Mouse (Mus musculus): Measurements from ENCODE around the gene Ssxb3.
"Not testable (repeated sequence)": the region's sequence is repeated elsewhere in the genome, so short reads cannot be mapped to it uniquely, and the experiment has no call there.

Gene Ssxb3

DNA sequence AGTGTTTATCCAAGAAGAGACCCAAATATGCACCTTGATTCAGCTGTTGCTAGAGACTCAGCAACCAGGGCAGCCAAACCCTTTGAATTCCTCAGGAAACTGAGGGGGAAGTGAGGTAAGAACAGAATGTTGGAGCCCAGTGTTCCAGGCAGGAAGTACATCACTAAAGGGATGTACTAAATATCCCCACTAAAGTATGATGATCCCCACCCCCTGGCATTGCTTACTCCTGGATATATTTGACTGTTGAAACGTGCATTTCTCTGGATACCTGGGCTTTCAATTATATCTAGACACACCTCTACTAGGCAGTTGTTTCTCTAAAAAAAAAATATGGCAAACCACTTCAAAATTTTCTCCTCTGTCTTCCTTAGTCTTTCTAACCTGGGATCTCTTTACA, at the start of gene Ssxb3:
Gene Ssxb3, minus strand, starts transcription at position 101 of the 400 bp plus-strand sequence.
- not testable (repeated sequence) for DNase-seq (ENCODE audit: low spot score)

DNA sequence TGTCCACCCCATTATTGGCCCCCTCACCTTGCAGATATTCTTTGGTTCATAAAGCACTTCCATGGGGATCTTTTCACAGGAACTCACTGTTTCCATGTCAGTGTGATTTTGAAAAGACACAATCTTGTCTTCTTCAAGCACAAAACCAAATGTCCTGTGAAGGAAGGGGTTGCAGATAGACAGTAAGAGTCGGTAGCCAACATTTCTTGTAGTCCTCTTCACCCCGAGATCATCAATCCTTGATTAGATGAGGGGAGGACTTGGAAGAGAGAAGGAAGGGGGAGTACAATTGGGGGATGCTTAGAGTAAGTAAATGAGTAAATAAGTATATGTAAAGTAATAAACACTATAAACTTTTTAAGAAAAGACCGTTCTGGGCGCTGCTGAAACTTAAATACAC, 43.5 kb downstream of the Ssxb3 start, which contains the start of gene Ssxb6:
Gene Ssxb6, minus strand, starts transcription at position 101 of the 400 bp plus-strand sequence.
- not testable (repeated sequence) for DNase-seq (ENCODE audit: low spot score)

All from urinary bladder, postnatal 10 days (tissue).